In the genomic region with DNA sequence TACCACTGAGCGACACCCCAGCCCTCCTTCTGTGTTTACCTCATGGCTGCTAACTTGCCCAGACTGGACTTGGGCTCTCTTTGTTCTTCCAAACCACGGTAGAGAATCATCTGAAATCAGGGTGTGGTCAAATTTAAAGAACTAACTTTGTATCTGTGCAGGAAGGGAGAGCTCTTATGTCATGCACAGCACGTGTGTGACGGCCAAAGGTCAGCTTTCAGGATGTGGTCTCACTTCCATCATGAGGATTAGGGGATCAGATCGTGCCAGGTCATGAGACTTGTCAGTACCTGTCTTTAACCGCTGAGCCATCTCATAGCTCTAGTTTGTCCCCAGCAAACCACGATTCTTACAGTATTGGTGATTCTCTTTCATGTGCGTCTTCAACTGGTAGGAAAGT, we compare ENCODE assay signal across 31 mouse cellular contexts. TPM values are rescaled to one million over a fixed set of nuclear protein-coding genes. Genes with fewer than 3 reads are reported as not detected.
DNase-seq lines count a peak whose midpoint lies in the region; ATAC-seq lines count a peak whose summit lies in the region.
"Had no signal": no experiment of that assay in that cellular context is flagged by ENCODE, and none has a peak within 500 bp of the region (broad histone marks: within the 10 kb centered on the region; RNA-seq: fewer than 3 reads in every experiment).

No protein-coding gene starts in this region.

- peaks cover 16% of the 10 kb centered on the region for H3K4me1 ChIP-seq in midbrain, embryonic 13.5 days (replicated peaks)

- H3K9me3 ChIP-seq in midbrain, embryonic 13.5 days: no peaks in the 10 kb centered on the region
- H3K9me3 ChIP-seq: embryonic facial prominence, embryonic 15.5 days; heart, embryonic 10.5 days; heart, embryonic 13.5 days had no signal

- H3K27me3 ChIP-seq in midbrain, embryonic 13.5 days: peaks cover 14% of the 10 kb centered on the region; the same call in 1 of the 2 replicates
- H3K27me3 ChIP-seq: embryonic facial prominence, embryonic 15.5 days had no signal

- no peaks in the 10 kb centered on the region for H3K36me3 ChIP-seq in midbrain, embryonic 13.5 days
- H3K36me3 ChIP-seq: embryonic facial prominence, embryonic 15.5 days; heart, embryonic 10.5 days; heart, embryonic 13.5 days had no signal

- no peak overlapping the region for H3K9ac ChIP-seq in midbrain, embryonic 13.5 days (replicated peaks)
- H3K9ac ChIP-seq: embryonic facial prominence, embryonic 15.5 days; forebrain, postnatal 0 days; heart, embryonic 13.5 days; hindbrain, embryonic 14.5 days had no signal

- DNase-seq in 416B (ENCODE audit: low read depth) (peak; percentile 36), R1 (ENCODE audit: low read depth, low spot score) (peak; percentile 13)
- peak; percentile 54 for DNase-seq in induced T-regulatory cell, adult 2 months (ENCODE audit: low read depth)
- no peak for DNase-seq in spleen, adult 12 weeks (ENCODE audit: low spot score)
- DNase-seq in spleen, adult 18-20 months: no peak
- DNase-seq: adrenal gland, adult 2 months; adrenal gland, postnatal 14 days; cerebellum, adult 11 months; cerebellum, adult 2 months; cerebellum, postnatal 10 days; cerebellum, postnatal 36 days; embryo, embryonic 11 days; forebrain, postnatal 0 days; gastrocnemius, adult 2 months; gastrocnemius, postnatal 25 days; heart, adult 2 months; heart, postnatal 14 days; heart, postnatal 4 days had no signal

- WGBS in midbrain, embryonic 13.5 days: 87% methylated on average over 8 of the region's 8 CpGs

- H3K27ac ChIP-seq in midbrain, embryonic 13.5 days: no peak overlapping the region
- H3K27ac ChIP-seq: embryonic facial prominence, embryonic 15.5 days; gastrocnemius, adult 2 months; heart, adult 2 months; heart, embryonic 10.5 days; heart, embryonic 13.5 days; hindbrain, embryonic 14.5 days; hindbrain, postnatal 0 days had no signal

- ATAC-seq in midbrain, embryonic 13.5 days: no peak
- ATAC-seq: CD4-positive, CD25-positive, alpha-beta regulatory T cell, adult 4 months; forebrain, embryonic 14.5 days; forebrain, postnatal 0 days; hindbrain, postnatal 0 days; intestine, postnatal 0 days had no signal

- no peak overlapping the region for H3K4me3 ChIP-seq in midbrain, embryonic 13.5 days (replicated peaks)
- H3K4me3 ChIP-seq: embryonic facial prominence, embryonic 15.5 days; gastrocnemius, adult 2 months; heart, adult 2 months; heart, embryonic 10.5 days; heart, embryonic 13.5 days had no signal

- no peak overlapping the region for H3K4me2 ChIP-seq in midbrain, embryonic 13.5 days (replicated peaks)
- H3K4me2 ChIP-seq: embryonic facial prominence, embryonic 15.5 days; heart, embryonic 13.5 days; hindbrain, embryonic 14.5 days had no signal

RNA-seq across cellular contexts. Expression of a gene that starts 3.3 kb away (rescaled TPM):
- polyA plus RNA-seq in midbrain, embryonic 13.5 days (2015; fragmentation: Nextera tagmentation; extraction: Ambion mirVana): 0.41 and 0.74 TPM in 2 replicates
- polyA plus RNA-seq: adrenal gland, adult 2 months; C2C12; CD4-positive, CD25-positive, alpha-beta regulatory T cell, adult 4 months had no signal

RNA-seq across cellular contexts. Expression of a gene that starts 44.9 kb away (rescaled TPM):
- 0.24 TPM in 1 of 2 replicates, not detected in the other for polyA plus RNA-seq in midbrain, embryonic 13.5 days (2015; fragmentation: Nextera tagmentation; extraction: Ambion mirVana)
- polyA plus RNA-seq: C2C12; CD4-positive, CD25-positive, alpha-beta regulatory T cell, adult 4 months; embryonic facial prominence, embryonic 15.5 days; forebrain, embryonic 11.5 days; forebrain, embryonic 14.5 days; forebrain, postnatal 0 days; gonadal fat pad, adult 2 months; heart, adult 2 months; heart, embryonic 10.5 days; hindbrain, postnatal 0 days; intestine, embryonic 14.5 days had no signal

Comparison
In these comparisons a context has a peak if more than half of its experiments do, and no peak if none do; other contexts are left out.
1. DNase-seq: peak in 416B (single experiment), R1 (single experiment) and induced T-regulatory cell, adult 2 months (single experiment); none in spleen, adult 12 weeks (single experiment) and spleen, adult 18-20 months (0 of 2).